Mouse (Mus musculus) gastrocnemius, postnatal 14 days (tissue): Measurements from ENCODE around the gene Kcnj9. TPM values are rescaled to one million over a fixed set of nuclear protein-coding genes. Genes with fewer than 3 reads are reported as not detected.
A peak's percentile ranks its signal among the peaks of the same experiment; 100 is the strongest.

Source experiments
- DNase-seq: peaks from one replicate; pipeline ENCODE4 v3.0.0; 2021; ENCODE audit warnings: mixed read lengths
- intact Hi-C: fragments of 180-260 bp; cut with DNase I; formaldehyde crosslinking; loops from one replicate; pipeline ENCODE4 v1.15.1; 2025; ENCODE audit warnings: low total_unique reads
- long read RNA-seq, 2 experiments: library from polyadenylated mRNA; stranded (forward); transcript quantifications; one replicate each; pipeline ENCODE4 v2.0.0; 2021
- total RNA-seq, 2 experiments: library from RNA; stranded (reverse); gene quantifications; 2 replicates each; pipeline ENCODE4 v1.2.3; 2021

The Kcnj9 gene
- not detected for total RNA-seq
- long read RNA-seq, experiment 1, result 0 reads
- long read RNA-seq, experiment 2, result 0 reads

DNA sequence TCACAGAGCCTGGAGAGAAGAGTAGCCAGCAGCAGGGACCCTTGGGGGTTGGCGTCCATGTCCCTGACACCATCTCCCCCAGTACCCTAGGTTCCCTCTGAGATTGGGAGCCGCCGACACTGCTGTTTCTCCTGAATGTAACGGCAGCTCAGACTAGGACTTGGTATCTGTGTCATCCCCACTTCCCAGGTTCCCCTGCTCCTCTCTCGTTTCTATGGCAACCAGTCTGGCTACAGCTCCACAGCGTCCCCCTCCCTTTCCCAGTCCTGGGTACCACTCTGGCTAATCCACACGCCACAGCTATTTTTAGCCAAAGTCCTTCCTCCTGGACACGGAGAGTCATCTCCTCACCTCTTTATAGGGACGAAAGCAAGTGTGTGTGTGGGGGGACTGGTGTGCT lies at the start of gene Kcnj9:
Kcnj9 (minus strand) TSS at position 188 of the 400 bp plus-strand sequence.
- intact Hi-C loops, result loop anchor here (10.0 kb wide), 1 partner anchor 274 kb away; the partner anchor contains the start of gene Nhlh1
- no peak for DNase-seq

DNA sequence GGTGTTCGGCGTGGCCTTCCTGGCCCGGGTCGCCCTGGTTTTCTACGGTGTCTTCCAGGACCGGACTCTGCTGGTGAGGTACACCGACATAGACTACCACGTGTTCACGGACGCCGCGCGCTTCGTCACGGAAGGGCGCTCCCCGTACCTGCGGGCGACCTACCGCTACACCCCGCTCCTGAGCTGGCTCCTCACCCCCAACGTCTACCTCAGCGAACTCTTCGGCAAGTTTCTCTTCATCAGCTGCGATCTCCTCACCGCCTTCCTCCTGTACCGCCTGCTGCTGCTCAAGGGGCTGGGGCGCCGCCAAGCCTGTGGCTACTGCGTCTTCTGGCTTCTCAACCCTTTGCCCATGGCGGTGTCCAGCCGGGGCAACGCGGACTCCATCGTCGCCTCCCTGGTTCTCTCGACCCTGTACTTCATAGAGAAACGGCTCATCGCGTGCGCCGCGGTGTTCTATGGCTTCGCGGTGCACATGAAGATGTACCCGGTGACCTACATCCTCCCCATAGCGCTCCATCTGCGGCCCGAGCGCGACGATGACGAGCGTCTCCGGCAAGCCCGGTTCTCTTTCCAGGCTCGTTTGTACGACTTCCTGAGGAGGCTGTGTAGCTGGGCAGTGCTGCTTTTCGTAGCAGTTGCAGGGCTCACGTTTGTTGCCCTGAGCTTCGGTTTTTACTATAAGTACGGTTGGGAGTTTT lies 47.8 kb upstream of the Kcnj9 start:
- peak; percentile 26 for DNase-seq
- intact Hi-C loops, result no loop called here

DNA sequence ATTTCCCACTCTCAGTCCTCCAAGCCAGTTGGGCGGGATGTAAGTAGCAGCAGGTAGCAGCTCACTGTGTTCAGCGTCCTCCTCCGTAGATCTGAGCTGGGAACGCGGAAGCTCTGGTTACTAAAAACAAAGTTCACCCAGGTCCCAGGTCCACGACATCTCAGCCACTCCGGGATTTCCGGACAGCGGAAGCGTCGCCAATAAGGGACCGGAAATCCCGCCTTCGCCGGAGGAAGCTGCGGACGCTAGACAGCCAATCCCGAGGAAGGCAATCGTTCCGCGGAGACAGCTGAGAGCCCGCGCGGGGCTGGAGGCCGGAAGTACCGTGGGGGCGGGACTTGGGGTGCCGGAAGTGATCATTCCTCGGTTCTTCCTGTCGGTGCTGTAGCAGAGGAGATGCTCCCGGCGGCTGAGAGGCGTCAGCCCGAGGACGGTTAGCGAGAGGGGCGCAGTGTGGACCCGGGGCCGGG lies 47.1 kb upstream of the Kcnj9 start, which contains the start of gene Pigm:
Pigm (plus strand) TSS at position 349 of the 470 bp plus-strand sequence.
- intact Hi-C loops, result no loop called here
- DNase-seq, result peak; percentile 98

DNA sequence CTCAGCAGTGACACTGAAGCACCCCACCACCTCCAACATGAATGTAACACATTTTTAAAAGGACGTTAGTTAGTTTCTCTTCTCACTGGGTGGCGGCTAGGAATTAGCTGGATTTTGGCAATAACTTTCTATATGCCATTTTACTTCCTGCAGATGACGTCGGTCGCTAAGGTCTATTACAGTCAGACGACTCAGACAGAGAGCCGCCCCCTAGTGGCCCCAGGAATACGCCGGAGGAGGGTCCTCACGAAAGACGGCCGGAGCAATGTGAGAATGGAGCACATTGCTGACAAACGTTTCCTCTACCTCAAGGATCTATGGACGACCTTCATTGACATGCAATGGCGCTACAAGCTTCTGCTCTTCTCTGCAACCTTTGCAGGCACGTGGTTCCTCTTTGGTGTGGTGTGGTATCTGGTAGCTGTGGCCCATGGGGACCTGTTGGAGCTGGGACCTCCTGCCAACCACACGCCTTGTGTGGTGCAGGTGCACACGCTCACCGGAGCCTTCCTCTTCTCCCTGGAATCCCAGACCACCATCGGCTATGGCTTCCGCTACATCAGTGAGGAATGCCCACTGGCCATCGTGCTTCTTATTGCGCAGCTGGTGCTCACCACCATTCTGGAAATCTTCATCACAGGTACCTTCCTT lies 39.8 kb upstream of the Kcnj9 start:
- intact Hi-C loops, result no loop called here
- peak; percentile 31 for DNase-seq

DNA sequence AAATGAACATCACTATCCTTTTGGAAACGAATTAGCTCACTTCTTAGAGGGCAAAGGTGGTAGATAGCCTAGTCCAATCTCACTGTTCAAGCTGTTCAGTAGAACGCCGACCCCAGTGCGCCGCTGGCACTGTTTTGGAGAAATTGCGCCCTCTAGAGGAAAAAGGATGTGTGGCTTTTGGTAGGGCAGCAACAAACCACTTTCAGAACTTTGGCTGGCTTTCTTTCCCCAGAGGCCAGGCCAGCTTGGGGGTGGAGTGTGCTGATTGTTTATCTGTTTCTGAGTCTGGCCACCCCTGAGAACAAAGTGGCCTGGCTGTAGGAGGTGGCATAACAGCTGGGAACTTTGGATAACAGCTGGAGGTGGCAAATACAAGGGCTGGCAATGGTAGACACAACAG lies 35.6 kb upstream of the Kcnj9 start:
- peak; percentile 38 for DNase-seq
- intact Hi-C loops, result no loop called here

DNA sequence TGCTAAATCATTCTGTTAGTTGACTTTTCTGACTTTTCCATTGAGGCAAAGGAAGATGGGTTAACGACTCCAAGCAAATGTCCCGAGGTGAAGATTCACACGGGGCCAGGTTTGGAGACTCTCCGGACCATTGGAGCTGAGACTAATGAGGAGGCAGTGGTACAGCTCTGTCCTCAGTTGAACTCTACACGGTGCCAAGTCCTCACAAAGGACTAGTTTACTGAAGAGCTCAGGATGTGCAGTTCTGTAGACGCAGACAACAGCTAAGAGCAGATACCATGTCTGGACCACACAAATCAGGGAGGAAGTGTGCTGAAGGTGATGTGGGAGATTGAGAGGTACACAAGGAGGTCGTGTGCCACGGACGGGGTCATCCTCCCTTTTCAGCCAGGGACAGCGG lies 29.2 kb upstream of the Kcnj9 start:
- intact Hi-C loops, result no loop called here
- no peak for DNase-seq

DNA sequence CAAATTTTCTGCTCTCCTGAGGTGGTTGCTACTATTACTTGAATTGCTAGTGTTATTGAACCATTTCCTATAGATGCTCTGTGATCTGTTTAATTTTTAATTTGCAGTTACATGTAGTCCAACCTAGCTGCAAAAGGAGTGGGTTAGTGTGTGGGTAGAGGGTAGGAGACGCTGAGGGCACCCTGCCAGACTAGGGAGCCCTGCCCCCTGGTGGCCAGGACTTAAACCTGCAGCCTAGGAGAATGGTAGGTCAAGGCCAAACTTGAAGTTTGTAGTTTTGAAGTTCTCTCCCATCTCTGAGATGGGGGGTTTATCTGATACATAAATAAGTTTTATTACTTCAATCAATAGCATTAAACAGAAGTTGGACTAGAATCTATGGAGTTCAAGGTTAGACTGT lies 28.4 kb upstream of the Kcnj9 start:
- intact Hi-C loops, result no loop called here
- peak; percentile 62 for DNase-seq

DNA sequence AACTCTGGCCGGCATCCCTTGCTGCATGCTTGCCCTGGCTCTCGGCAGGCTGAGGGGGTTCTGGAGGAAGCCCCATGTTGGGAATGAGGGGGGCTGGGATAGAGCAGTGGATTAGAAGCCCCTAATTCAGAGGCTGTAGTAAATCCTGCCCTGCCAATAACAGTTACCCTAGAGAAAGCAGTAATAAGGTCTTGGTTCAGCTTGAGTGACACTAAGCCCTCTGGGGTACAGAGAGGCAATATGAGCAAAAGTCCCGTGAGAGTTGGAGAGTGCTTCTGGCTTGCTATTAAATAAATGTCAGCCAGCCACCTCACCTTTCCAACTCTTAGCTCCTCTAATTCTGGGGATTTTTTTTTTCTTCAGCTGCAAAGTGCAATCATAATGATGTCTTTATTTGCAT lies 26.2 kb upstream of the Kcnj9 start:
- DNase-seq, result no peak
- intact Hi-C loops, result no loop called here

DNA sequence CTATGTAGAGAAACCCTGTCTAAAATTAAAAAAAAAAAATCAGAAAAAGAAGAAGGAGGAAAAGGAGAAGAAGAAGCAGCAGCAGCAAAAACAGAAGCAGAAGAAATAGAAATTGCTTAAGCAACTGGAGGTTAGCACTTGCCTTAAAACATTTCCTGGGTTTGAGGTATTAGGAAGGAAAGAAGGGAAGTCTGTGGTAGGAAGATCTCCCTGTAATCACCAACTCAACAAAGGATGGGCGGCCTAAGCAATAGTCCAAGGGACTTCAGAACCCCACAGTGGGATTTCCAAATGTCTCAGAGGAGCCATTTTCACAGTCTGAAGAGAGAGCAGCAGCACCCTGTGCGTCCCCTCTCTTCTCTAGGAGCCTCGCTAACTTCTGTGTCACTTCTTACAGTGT lies 23.3 kb upstream of the Kcnj9 start:
- intact Hi-C loops, result no loop called here
- no peak for DNase-seq

DNA sequence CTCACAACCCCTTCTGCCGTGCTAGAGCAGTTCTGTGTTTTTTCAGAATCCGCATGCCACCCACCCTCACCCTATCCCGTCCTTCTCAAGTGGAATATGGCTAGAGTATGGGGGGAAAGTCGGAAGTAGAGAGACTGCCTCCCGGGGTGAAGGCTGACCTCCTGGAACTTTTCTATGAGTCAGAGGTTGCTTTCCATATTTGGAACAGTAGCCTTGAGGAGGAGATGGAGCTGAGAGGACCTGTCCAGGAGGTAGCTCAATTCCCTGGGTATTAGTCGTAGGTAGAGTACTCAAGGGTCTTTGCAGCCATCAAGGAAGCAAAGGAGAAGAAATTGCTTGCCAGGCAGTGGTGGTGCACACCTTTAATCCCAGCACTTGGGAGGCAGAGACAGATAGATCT lies 22.9 kb upstream of the Kcnj9 start:
- no peak for DNase-seq
- intact Hi-C loops, result no loop called here

DNA sequence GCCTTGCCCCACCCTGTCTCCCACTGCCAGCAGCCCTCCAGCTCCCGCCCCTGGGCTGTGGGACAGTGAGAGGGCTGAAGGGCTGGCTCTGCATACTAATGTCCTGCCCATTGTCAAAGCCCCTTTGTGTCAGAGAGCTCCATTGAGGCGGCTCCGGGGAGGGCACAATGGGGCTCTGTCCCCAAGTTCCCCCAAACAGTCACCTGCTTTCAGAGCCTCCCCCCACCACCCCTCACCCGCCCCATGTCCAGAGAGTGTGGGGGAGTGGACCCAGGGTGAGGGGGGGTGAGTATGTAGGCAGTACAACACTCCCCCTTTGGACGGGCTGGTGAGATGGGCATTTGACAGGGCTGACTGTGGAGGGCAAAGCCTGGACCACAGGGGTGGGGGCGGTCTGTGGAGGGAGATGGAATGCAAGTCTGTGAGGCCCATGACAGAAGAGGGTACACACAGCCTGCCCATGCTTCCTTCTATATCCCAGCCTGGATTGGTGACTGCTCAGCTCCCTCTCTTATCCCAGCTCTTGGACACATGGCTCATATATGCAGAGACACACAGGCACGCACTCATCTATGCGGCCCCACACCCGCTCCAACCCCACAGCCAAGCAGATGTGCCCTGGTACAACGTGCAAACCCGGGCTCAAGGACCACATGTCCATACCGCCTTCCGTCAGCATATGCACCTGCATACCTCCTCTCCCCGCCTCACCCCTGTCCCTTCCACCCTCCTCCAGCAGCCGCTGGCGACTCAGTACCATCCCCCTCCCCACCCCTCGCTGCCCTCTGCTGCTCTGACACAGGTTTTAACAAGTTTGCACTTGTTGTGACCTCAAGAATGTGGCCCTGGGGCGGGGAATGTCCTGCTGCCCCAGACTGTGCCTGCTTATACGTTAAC lies 21.0 kb upstream of the Kcnj9 start:
- intact Hi-C loops, result no loop called here
- no peak for DNase-seq

DNA sequence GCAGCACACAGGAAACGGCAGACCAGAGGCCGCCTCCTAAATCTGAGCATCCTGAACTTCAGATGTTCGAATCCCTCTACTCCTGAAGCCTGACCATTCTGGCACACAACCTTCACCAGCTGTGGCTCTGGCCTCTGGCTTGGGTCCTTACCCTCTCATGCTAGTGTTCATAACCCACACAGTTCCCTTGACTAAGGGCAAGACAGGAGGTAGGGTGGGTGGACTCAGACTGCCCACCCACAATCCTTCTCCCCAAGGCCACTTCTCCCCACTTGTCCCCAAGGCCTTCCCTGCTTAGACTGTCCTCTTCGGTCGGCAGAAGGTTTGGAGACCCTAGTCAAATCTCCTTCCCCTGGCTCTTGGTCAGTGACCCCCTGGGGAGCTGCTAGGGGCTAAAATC lies 20.4 kb upstream of the Kcnj9 start:
- DNase-seq, result no peak
- intact Hi-C loops, result no loop called here

DNA sequence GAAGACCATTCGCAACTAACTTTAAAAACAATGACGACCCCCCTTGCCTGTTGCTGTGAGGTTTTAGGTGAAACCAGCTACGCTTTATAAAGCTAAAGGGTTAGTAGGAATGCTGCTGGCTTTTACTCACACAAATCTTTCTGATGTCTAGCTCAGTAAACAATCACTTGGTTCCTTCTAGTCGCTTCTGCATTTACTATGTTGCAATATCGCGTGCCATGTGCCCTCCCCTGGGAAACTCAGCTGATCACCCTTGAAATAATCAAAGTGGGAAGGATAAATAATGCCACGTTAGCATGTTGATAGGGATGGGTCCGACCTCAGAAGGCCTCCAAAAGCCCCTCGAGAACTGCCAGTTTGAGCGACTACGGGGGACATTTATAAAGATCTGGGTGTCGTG lies 18.3 kb upstream of the Kcnj9 start:
- intact Hi-C loops, result no loop called here
- no peak for DNase-seq

DNA sequence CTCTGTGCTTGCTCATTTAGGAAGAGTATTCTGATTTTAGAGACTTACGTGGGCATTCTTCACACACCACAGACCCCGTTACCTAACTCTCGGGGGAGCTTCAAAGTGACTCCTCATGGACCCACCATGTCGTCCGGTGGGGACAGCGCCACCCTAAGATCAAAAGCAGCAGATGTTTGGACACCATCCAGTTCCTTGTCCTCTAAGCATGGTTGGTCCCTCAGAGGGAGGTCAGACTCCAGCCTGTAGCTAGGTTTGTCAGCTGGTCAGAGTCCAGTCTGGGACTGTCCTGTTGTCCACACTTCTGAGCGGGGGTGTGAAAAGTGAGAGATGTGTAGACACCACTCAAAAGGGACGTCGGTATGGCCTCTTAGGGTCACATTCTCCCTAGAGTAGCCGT lies 17.6 kb upstream of the Kcnj9 start:
- no peak for DNase-seq
- intact Hi-C loops, result no loop called here

DNA sequence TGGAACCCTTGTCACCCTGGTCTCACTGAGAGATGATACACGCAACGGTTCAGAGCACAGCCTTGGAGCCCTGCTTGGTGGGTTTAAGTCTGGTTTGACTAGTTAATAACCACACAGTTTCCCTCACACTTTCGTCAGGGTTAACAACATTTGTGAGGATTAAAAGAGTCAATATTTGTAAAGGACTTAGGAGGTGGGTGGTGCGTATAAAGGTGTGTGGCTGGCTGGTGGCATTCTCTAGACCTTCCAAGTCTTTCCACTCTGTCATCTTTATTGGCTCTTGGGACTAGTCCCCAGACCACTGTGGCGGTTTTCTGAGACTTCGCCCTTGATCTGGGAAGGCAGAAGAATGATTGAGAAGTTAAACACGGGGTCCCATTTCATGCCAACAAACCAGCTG lies 15.7 kb upstream of the Kcnj9 start:
- intact Hi-C loops, result no loop called here
- DNase-seq, result no peak

DNA sequence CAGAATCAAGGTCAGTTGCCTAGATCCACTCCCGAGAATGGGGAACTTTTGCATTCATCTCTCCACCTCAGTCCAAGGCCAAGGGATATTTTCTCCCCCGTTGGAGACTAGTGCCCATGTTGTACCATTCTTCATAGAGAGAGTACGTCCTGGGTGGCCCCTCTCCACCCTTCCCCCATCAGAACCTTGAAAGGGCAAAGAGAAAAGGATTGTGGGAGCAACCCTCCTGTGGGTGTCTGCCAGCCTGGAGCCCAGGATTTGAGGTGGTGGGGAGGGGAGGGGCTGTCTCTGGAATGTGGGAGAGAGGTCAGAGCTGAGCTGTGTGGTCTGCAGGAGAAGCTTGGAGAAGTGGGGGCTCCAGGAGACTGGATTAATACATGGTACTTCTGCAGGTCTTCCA lies 14.8 kb upstream of the Kcnj9 start:
- DNase-seq, result no peak
- intact Hi-C loops, result no loop called here

DNA sequence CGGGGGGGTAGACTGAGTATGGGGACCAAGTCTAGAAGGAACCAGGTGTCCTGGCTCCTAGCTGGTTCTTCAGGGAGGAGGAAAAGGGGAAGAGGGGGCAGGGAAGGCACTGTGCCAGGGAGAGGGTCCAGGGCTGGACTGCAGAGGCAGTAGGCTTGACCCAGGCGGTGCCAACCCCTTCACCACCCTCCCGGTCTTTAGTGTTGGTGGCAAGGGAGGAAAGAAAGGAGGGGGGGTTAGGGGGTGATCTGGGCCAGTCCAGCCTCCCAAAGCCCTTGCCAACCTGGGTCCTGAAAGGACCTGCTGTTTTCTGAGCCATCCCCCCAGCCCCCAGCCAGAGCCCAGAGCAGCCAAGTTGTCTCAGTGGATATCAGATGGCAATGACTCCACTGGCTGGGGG lies 13.6 kb upstream of the Kcnj9 start:
- DNase-seq, result no peak
- intact Hi-C loops, result no loop called here

DNA sequence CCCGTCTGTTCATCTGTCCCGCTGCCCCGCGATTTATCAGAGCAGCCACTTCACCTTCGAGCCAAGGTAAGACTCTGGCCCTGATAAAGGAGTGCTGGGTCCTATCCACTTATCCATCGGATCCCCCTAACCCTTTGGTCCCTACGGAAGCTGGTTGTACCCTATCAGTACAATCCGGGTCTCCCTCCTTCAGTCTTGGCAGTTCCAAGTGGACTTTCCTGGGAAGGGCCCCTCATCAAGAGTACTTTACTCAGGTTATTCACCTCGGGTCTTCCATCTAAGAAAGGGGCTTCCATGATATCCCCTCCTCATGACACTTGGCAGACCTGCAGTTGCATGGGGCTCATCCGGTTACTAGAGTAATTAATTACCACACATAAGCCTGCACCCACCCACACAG lies 12.3 kb upstream of the Kcnj9 start:
- intact Hi-C loops, result no loop called here
- no peak for DNase-seq

DNA sequence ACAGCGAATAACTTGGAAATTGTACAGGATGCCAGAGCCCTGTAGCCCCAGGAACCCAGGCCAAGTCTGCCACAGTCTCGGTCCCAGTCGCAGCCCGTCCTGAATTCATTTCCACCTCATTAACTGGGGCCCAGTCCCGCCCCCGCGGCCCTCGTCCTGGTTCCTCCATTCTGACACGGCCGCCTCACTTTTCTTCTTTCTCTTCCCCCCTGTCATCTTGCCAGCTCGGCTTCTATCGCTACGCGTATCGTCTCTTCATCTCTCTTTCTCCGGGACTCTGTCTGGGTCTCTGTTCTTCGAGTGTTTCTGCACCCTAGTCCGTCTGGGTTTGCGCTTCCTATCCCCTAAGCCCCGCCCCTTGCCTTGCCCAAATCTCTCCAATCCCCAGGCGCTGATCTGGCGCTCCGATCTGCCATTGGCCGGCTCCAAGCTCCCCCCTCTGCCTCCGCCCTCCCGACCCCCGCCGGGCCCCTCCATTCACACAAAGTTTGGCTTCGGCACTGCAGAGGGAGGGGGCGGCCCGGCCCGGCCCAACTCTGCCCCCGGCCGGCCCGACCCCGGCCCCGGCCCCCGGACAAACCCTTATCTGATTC lies 11.7 kb upstream of the Kcnj9 start, which contains the start of gene Kcnj10:
Kcnj10 (plus strand) TSS at position 482 of the 593 bp plus-strand sequence.
- DNase-seq, result peak; percentile 75
- intact Hi-C loops, result no loop called here
